Comparison of ENCODE assay signal across 19 mouse cellular contexts in genomic region chr16:10341110-10341509, GRCm38 (mm10). TPM values are rescaled to one million over a fixed set of nuclear protein-coding genes. Genes with fewer than 3 reads are reported as not detected.
"Had no signal": no experiment of that assay in that cellular context is flagged by ENCODE, and none has a peak within 500 bp of the region (broad histone marks: within the 10 kb centered on the region; RNA-seq: fewer than 3 reads in every experiment).

No protein-coding gene starts in this region.

- H3K36me3 ChIP-seq: liver, embryonic 13.5 days; liver, embryonic 15.5 days; midbrain, embryonic 13.5 days; midbrain, embryonic 15.5 days; neural tube, embryonic 12.5 days; stomach, embryonic 15.5 days had no signal

- DNase-seq: liver, embryonic 13.5 days; liver, postnatal 0 days; lung, embryonic 14.5 days; right cerebral cortex, postnatal 14 days; thymus, adult 2 months; thymus, postnatal 25 days; thymus, postnatal 4 days had no signal

- ATAC-seq: liver, postnatal 0 days; midbrain, embryonic 13.5 days; midbrain, embryonic 15.5 days had no signal

- H3K9me3 ChIP-seq: liver, embryonic 13.5 days; liver, embryonic 15.5 days; midbrain, embryonic 13.5 days; midbrain, embryonic 15.5 days; neural tube, embryonic 12.5 days; stomach, embryonic 15.5 days had no signal

- H3K4me1 ChIP-seq: liver, embryonic 13.5 days; liver, embryonic 15.5 days; megakaryocyte, embryonic 14.5 days; midbrain, embryonic 15.5 days; neural tube, embryonic 12.5 days; stomach, embryonic 15.5 days had no signal

- H3K4me2 ChIP-seq: liver, embryonic 11.5 days; liver, embryonic 13.5 days; liver, embryonic 15.5 days; lung, embryonic 14.5 days; midbrain, embryonic 11.5 days; midbrain, embryonic 13.5 days; midbrain, embryonic 15.5 days; neural tube, embryonic 12.5 days; stomach, embryonic 15.5 days had no signal

- H3K4me3 ChIP-seq: liver, embryonic 13.5 days; liver, embryonic 15.5 days; megakaryocyte, embryonic 14.5 days; midbrain, embryonic 13.5 days; midbrain, embryonic 15.5 days; neural tube, embryonic 12.5 days; stomach, embryonic 15.5 days had no signal

- H3K27me3 ChIP-seq: liver, embryonic 13.5 days; liver, embryonic 15.5 days; midbrain, embryonic 13.5 days; midbrain, embryonic 15.5 days; neural tube, embryonic 12.5 days; stomach, embryonic 15.5 days had no signal

- H3K9ac ChIP-seq: liver, embryonic 13.5 days; liver, embryonic 15.5 days; liver, postnatal 0 days; lung, embryonic 14.5 days; midbrain, embryonic 13.5 days; midbrain, embryonic 15.5 days; neural tube, embryonic 12.5 days; stomach, embryonic 15.5 days had no signal

- H3K27ac ChIP-seq: liver, embryonic 13.5 days; liver, embryonic 15.5 days; macrophage; midbrain, embryonic 13.5 days; midbrain, embryonic 15.5 days; neural tube, embryonic 12.5 days; stomach, embryonic 15.5 days; stomach, postnatal 0 days had no signal

RNA-seq across cellular contexts. Expression of gene Emp2, which starts 27.3 kb away (rescaled TPM):
- total RNA-seq: megakaryocyte progenitor cell, adult 5-6 weeks; monocyte, adult 5-6 weeks had no signal

RNA-seq across cellular contexts. Expression of gene Tekt5, which starts 54.2 kb away (rescaled TPM):
- total RNA-seq: megakaryocyte progenitor cell, adult 5-6 weeks; monocyte, adult 5-6 weeks had no signal
- polyA plus RNA-seq: liver, embryonic 11.5 days; liver, postnatal 0 days; macrophage had no signal
